Mouse (Mus musculus): ENCODE data around the gene Duoxa1. TPM values are rescaled to one million over a fixed set of nuclear protein-coding genes. Genes with fewer than 3 reads are reported as not detected.
"Not testable (repeated sequence)": the region's sequence is repeated elsewhere in the genome, so short reads cannot be mapped to it uniquely, and the experiment has no call there.

Duoxa1 gene
- total and polyA plus RNA-seq, 2 experiments from 2014 or later = 0.35 TPM; not detected in 1

- DNase-seq (ENCODE audit: low spot score) (no peak), ATAC-seq (no peak)
- WGBS = 43% methylated on average over 3 of the region's 3 CpGs
- H3K27me3 ChIP-seq (ENCODE audit: insufficient read depth, low read length) = no peaks in the 10 kb centered on the region
- H3K4me2 ChIP-seq (ENCODE audit: low read depth, low read length) = no peak overlapping the region
- no peak overlapping the region for H3K27ac ChIP-seq
- no peaks in the 10 kb centered on the region for H3K36me3 ChIP-seq (ENCODE audit: insufficient read depth, low read length)
- no peak for TF ChIP-seq CTCF (IDR thresholded peaks at IDR 0.05; ENCODE audit: low read depth)
- no peak overlapping the region for H3K9ac ChIP-seq (replicated peaks; ENCODE audit: low read length)
- H3K4me3 ChIP-seq (ENCODE audit: low read length) = no peak overlapping the region
- H3K4me1 ChIP-seq (ENCODE audit: insufficient read depth, low read length) = no peaks in the 10 kb centered on the region
- no peaks in the 10 kb centered on the region for H3K9me3 ChIP-seq (ENCODE audit: low read length)
Measured at GRCm38 (mm10) chr2:122334170-122334569, 20.6 kb upstream of the Duoxa1 start.

- WGBS = 86% methylated on average over 3 of the region's 3 CpGs
- ATAC-seq = no peak
Measured at GRCm38 (mm10) chr2:122332222-122332621, 18.7 kb upstream of the Duoxa1 start.

GRCm38 (mm10) chr2:122330317-122330716, 16.8 kb upstream of the Duoxa1 start:
- not testable (repeated sequence) for H3K27me3 ChIP-seq (ENCODE audit: insufficient read depth, low read length); H3K36me3 ChIP-seq (ENCODE audit: insufficient read depth, low read length); H3K4me2 ChIP-seq (ENCODE audit: low read depth, low read length); ATAC-seq; H3K4me1 ChIP-seq (ENCODE audit: insufficient read depth, low read length); H3K4me3 ChIP-seq (ENCODE audit: low read length); H3K27ac ChIP-seq; H3K9me3 ChIP-seq (ENCODE audit: low read length); H3K9ac ChIP-seq (replicated peaks; ENCODE audit: low read length); DNase-seq (ENCODE audit: low spot score)
- 86% methylated on average over 4 of the region's 6 CpGs for WGBS

More at GRCm38 (mm10) chr2:122332222-122332621, 18.7 kb upstream of the Duoxa1 start:
- TF ChIP-seq CTCF (IDR thresholded peaks at IDR 0.05; ENCODE audit: low read depth) = no peak
- Histone ChIP-seq H3K36me3 (ENCODE audit: insufficient read depth, low read length) (no peaks in the 10 kb centered on the region), H3K9me3 (ENCODE audit: low read length) (no peaks in the 10 kb centered on the region), H3K27ac (no peak overlapping the region), H3K4me1 (ENCODE audit: insufficient read depth, low read length) (no peaks in the 10 kb centered on the region), H3K9ac (replicated peaks; ENCODE audit: low read length) (no peak overlapping the region), H3K4me2 (ENCODE audit: low read depth, low read length) (no peak overlapping the region), H3K27me3 (ENCODE audit: insufficient read depth, low read length) (no peaks in the 10 kb centered on the region), H3K4me3 (ENCODE audit: low read length) (no peak overlapping the region)
- DNase-seq (ENCODE audit: low spot score) = no peak

- Histone ChIP-seq H3K36me3 (ENCODE audit: insufficient read depth, low read length) (no peaks in the 10 kb centered on the region), H3K4me1 (ENCODE audit: insufficient read depth, low read length) (no peaks in the 10 kb centered on the region), H3K27me3 (ENCODE audit: insufficient read depth, low read length) (no peaks in the 10 kb centered on the region), H3K9ac (replicated peaks; ENCODE audit: low read length) (no peak overlapping the region), H3K4me2 (ENCODE audit: low read depth, low read length) (no peak overlapping the region), H3K9me3 (ENCODE audit: low read length) (no peaks in the 10 kb centered on the region), H3K27ac (no peak overlapping the region), H3K4me3 (ENCODE audit: low read length) (no peak overlapping the region)
- 78% methylated on average over 3 of the region's 3 CpGs for WGBS
- DNase-seq (ENCODE audit: low spot score) = no peak
- ATAC-seq = no peak
- no peak for TF ChIP-seq CTCF (IDR thresholded peaks at IDR 0.05; ENCODE audit: low read depth)
Measured at GRCm38 (mm10) chr2:122327986-122328385, 14.5 kb upstream of the Duoxa1 start.

- no peak overlapping the region for H3K27ac ChIP-seq
- H3K4me3 ChIP-seq (ENCODE audit: low read length) = no peak overlapping the region
- ATAC-seq (no peak), DNase-seq (ENCODE audit: low spot score) (no peak)
- 80% methylated on average over 2 of the region's 2 CpGs for WGBS
- no peaks in the 10 kb centered on the region for H3K9me3 ChIP-seq (ENCODE audit: low read length)
- H3K9ac ChIP-seq (replicated peaks; ENCODE audit: low read length) = no peak overlapping the region
- no peaks in the 10 kb centered on the region for H3K27me3 ChIP-seq (ENCODE audit: insufficient read depth, low read length)
- no peak for TF ChIP-seq CTCF (IDR thresholded peaks at IDR 0.05; ENCODE audit: low read depth)
- no peaks in the 10 kb centered on the region for H3K36me3 ChIP-seq (ENCODE audit: insufficient read depth, low read length)
- no peak overlapping the region for H3K4me2 ChIP-seq (ENCODE audit: low read depth, low read length)
- no peaks in the 10 kb centered on the region for H3K4me1 ChIP-seq (ENCODE audit: insufficient read depth, low read length)
Measured at GRCm38 (mm10) chr2:122325361-122325760, 11.8 kb upstream of the Duoxa1 start.

- no peak for TF ChIP-seq CTCF (IDR thresholded peaks at IDR 0.05; ENCODE audit: low read depth)
- 78% methylated on average over 3 of the region's 3 CpGs for WGBS
- no peak for DNase-seq (ENCODE audit: low spot score)
- no peaks in the 10 kb centered on the region for H3K4me1 ChIP-seq (ENCODE audit: insufficient read depth, low read length)
- no peaks in the 10 kb centered on the region for H3K9me3 ChIP-seq (ENCODE audit: low read length)
- no peaks in the 10 kb centered on the region for H3K27me3 ChIP-seq (ENCODE audit: insufficient read depth, low read length)
- no peak for ATAC-seq
- H3K4me2 ChIP-seq (ENCODE audit: low read depth, low read length) = no peak overlapping the region
- H3K36me3 ChIP-seq (ENCODE audit: insufficient read depth, low read length) = no peaks in the 10 kb centered on the region
- H3K4me3 ChIP-seq (ENCODE audit: low read length) = no peak overlapping the region
- H3K27ac ChIP-seq = no peak overlapping the region
- H3K9ac ChIP-seq (replicated peaks; ENCODE audit: low read length) = no peak overlapping the region
Measured at GRCm38 (mm10) chr2:122324586-122324985, 11.1 kb upstream of the Duoxa1 start.

GRCm38 (mm10) chr2:122323960-122324359, 10.4 kb upstream of the Duoxa1 start:
- DNase-seq (ENCODE audit: low spot score) (no peak), ATAC-seq (no peak)
- Histone ChIP-seq H3K4me1 (ENCODE audit: insufficient read depth, low read length) (no peaks in the 10 kb centered on the region), H3K36me3 (ENCODE audit: insufficient read depth, low read length) (no peaks in the 10 kb centered on the region), H3K9me3 (ENCODE audit: low read length) (no peaks in the 10 kb centered on the region), H3K27me3 (ENCODE audit: insufficient read depth, low read length) (no peaks in the 10 kb centered on the region), H3K4me2 (ENCODE audit: low read depth, low read length) (no peak overlapping the region), H3K27ac (no peak overlapping the region), H3K4me3 (ENCODE audit: low read length) (no peak overlapping the region), H3K9ac (replicated peaks; ENCODE audit: low read length) (no peak overlapping the region)
- WGBS = 59% methylated on average over 3 of the region's 3 CpGs
- no peak for TF ChIP-seq CTCF (IDR thresholded peaks at IDR 0.05; ENCODE audit: low read depth)

Data from hindbrain, postnatal 0 days (tissue).